Mouse (Mus musculus): ENCODE data around the gene Orm3. TPM values are rescaled to one million over a fixed set of nuclear protein-coding genes. Genes with fewer than 3 reads are reported as not detected.
"Not testable (repeated sequence)": the region's sequence is repeated elsewhere in the genome, so short reads cannot be mapped to it uniquely, and the experiment has no call there.

The Orm3 gene
- polyA plus RNA-seq (2016; fragmentation: Nextera tagmentation; extraction: Ambion mirVana): not detected in 2 replicates

DNA sequence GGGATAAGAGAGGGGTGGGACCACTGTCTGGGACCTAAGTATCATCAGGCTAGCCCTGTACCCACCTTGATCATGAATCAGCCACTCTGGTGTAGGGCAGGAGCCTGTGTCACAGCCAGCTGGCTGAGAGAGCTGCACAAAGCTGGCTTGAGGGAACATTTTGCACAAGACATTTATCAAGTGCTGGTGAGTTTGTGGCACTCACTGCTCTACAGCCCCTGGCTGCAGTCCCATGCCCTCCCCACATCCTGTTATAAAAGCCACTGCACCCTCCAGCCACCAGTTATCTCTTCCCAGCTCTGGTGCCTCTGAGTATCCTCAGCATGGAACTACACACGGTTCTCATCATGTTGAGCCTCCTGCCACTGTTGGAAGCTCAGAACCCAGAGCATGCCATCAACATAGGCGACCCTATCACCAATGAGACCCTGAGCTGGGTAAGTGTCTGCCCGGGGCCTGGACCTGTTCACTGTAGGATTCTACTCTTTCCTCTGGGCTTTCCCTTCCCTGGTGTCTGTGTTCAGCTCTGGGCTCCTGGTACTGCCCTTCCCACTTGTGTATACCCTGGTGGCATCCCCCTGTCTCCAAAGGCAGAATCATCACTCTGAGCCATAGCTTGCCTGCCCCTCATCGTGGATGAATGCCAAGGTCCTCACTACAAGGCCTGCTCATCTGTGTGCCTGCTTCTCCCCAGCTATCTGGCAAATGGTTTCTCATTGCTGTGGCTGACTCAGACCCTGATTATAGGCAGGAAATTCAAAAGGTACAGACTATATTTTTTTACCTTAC lies at the start of gene Orm3:
Orm3 (plus strand) TSS at position 286 of the 789 bp plus-strand sequence.
- Histone ChIP-seq H3K36me3 (no peaks in the 10 kb centered on the region), H3K4me3 (no peak within 1 kb of the TSS), H3K4me1 (no peaks in the 10 kb centered on the region), H3K9me3 (replicated peaks) (no peaks in the 10 kb centered on the region), H3K27ac (replicated peaks) (no peak within 1 kb of the TSS), H3K27me3 (ENCODE audit: low read depth, poor library complexity, severe bottlenecking) (no peaks in the 10 kb centered on the region)
- 89% methylated on average over 4 of the region's 4 CpGs for WGBS
- DNase-seq (ENCODE audit: low spot score): no peak

DNA sequence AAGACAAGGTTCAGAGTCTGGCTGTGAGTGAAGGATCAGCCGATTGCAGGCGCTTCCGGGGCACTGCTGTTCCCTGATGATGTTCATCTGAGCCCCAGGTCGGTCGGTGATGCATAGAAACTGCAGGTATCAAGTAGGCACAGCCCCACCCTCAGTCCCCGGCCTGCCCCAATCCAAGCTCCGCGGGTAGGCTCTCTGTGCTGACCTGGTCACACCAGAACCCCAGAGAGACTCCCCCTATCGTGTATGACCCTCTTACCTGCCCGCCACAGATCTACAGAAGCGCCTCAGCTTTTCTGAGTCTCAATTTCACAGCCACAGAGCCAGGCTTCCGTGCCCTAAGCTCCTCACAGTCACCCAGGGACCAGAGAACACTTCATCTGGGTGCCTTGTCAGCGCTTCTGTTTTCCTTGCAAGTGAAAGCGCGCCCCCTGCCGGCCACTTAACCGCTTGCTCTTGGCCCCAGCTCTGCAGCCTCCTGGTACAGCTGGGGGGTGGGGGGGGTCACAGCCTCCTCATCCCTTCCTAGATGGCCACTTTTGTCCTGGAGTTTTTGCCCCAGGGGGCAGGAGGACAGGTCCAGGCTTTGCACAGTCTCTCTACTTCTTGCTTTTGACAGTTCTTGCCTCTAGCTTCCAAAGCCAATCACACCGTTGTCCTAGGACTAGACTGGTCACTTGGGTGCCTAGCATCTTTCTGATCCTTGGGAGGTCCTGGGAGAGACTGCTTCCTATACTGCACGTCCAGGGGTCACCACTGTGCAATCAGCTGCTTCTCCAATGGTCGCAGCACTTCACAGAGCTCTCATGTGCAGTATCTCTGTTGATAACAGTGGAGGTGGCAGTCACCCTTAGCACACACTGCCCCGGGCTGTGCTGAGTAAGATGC lies 48.5 kb upstream of the Orm3 start:
- Histone ChIP-seq H3K36me3 (no peaks in the 10 kb centered on the region), H3K27me3 (ENCODE audit: low read depth, poor library complexity, severe bottlenecking) (no peaks in the 10 kb centered on the region; the same call in 1 of the 2 replicates), H3K9me3 (replicated peaks) (no peaks in the 10 kb centered on the region), H3K27ac (replicated peaks) (no peak overlapping the region), H3K4me1 (no peaks in the 10 kb centered on the region), H3K4me3 (no peak overlapping the region)
- peak; percentile 88 for DNase-seq (ENCODE audit: low spot score)
- WGBS: 33% methylated on average over 21 of the region's 21 CpGs

DNA sequence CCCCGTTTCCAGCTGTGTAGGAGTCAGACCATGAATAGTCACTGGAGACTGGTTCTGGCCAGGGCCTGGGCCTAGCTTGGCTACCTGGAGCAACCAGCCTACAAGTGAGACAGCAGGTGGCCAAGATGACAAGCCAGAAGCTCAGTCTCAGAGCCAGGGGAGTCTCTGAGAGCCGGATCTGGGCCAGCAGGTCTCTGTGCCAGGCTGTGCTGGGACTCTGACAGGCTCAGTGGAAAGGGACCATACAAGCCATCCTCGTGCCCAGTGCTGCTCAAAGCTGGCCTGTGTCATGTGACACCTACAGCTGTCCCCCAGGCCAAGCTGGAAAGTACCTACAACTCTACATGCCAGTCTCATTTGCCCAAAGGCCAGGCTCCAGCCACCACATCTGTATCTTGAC lies 47.6 kb upstream of the Orm3 start:
- Histone ChIP-seq H3K4me1 (no peaks in the 10 kb centered on the region), H3K4me3 (no peak overlapping the region), H3K36me3 (no peaks in the 10 kb centered on the region), H3K27me3 (ENCODE audit: low read depth, poor library complexity, severe bottlenecking) (no peaks in the 10 kb centered on the region; the same call in 1 of the 2 replicates), H3K27ac (replicated peaks) (no peak overlapping the region), H3K9me3 (replicated peaks) (no peaks in the 10 kb centered on the region)
- 83% methylated on average over 3 of the region's 3 CpGs for WGBS
- no peak for DNase-seq (ENCODE audit: low spot score)

DNA sequence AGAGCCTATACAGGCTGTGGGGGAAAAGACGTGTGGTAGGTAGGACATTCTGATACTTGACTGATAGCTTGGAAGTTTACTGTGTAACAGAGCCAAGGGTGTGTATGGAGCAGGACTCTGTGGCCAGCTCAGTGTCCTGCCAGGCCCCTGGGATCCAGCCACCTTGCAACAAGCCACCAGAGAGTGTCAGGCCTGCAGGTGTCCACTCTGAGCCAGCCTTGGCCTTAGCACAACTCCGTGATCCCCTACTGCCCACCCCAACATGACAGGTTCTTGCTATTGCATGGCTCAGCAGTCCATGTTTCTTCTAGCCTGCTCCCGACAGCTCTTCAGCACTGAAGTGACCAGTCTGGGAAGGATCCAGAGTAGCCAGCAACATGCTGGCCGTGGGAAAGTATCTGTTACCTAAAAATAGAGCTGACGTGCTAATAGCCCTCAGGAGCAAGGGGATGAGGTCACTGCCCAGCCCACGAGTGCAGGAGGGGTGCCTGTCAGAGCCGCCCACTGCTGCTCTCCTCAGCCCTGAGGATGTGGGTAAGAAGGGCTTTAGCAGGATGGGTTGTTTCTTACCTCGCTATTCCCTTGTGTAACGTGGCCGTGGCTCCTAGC lies 45.6 kb upstream of the Orm3 start:
- 74% methylated on average over 10 of the region's 10 CpGs for WGBS
- Histone ChIP-seq H3K9me3 (replicated peaks) (no peaks in the 10 kb centered on the region), H3K27ac (replicated peaks) (no peak overlapping the region), H3K4me1 (no peaks in the 10 kb centered on the region), H3K36me3 (no peaks in the 10 kb centered on the region), H3K4me3 (no peak overlapping the region), H3K27me3 (ENCODE audit: low read depth, poor library complexity, severe bottlenecking) (no peaks in the 10 kb centered on the region; the same call in 1 of the 2 replicates)
- no peak for DNase-seq (ENCODE audit: low spot score)

DNA sequence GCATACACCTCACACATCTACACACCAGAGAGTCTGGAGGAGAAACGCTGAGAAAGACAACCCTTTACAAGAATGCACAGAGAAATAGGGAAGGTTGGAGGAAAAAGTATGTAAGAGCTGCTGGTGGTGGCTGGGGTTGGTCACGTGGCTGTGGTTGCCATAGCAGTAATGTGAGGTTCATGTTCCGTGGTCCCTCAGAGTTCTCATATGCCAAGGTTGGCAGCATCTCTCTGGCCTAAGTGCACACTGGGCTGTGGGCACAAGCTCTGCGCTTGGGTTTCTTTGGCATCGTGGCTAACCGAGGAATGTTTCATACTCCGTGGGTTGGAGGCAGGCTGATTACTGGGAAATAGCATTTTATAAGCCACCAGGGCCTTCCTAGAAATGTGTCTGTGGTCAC lies 44.5 kb upstream of the Orm3 start:
- Histone ChIP-seq H3K27me3 (ENCODE audit: low read depth, poor library complexity, severe bottlenecking) (no peaks in the 10 kb centered on the region; the same call in 1 of the 2 replicates), H3K36me3 (no peaks in the 10 kb centered on the region), H3K4me3 (no peak overlapping the region), H3K27ac (replicated peaks) (no peak overlapping the region), H3K9me3 (replicated peaks) (no peaks in the 10 kb centered on the region), H3K4me1 (no peaks in the 10 kb centered on the region)
- WGBS: 95% methylated on average over 7 of the region's 7 CpGs
- DNase-seq (ENCODE audit: low spot score): no peak

DNA sequence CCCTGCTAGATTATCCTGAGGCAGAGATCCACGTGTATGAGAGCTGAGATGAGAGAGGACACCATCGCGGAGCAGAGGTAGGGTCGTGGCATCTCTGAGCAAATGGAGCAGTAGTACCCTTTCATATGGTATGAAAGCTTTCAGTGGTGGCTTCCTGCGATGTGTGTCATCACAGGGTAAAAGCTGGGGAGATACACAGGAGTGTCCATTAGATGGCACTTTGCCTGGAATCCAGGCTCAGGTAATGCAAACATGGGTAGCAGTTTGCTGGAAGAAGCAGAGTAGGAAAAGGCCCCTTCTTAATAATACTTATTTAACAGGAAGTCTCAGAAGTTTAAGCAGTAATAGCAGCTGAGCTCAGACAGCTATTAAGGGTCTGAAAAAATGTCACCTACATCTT lies 41.9 kb upstream of the Orm3 start:
- Histone ChIP-seq H3K36me3 (no peaks in the 10 kb centered on the region), H3K27me3 (ENCODE audit: low read depth, poor library complexity, severe bottlenecking) (no peaks in the 10 kb centered on the region), H3K9me3 (replicated peaks) (no peaks in the 10 kb centered on the region), H3K27ac (replicated peaks) (no peak overlapping the region), H3K4me3 (no peak overlapping the region), H3K4me1 (no peaks in the 10 kb centered on the region)
- DNase-seq (ENCODE audit: low spot score): no peak
- WGBS: 74% methylated on average over 5 of the region's 5 CpGs

DNA sequence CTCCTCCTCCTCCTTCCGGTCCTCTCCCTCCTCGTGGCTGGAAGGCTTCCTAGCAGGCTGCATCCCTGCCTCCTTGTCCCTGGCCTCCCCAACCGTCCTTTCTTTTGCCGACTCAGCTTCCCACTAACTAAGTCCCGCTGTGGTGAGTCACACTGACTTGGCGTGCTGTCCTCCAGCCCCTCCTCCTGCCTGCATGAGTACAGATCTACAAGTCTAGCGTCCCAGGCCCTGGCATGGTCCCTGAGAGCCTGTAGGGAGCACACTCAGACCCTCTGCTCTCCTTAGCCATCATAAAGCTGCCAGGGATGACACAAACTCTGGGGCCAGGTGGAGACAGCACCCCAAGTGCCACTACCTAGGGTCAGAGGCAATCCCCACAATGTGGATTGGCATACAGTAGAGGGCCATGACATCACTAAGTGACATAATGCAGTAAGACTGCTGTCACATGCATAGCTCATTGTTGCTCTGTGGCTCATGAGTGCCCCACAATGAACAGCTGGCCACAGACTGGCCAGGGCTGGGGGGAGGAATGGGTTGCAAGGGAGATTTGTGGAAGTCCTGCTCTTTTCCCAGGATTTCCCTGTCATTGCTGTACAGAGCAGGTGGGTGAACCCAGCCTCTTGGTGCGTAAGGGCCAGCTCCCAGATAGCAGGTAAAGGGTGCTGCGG lies 39.8 kb upstream of the Orm3 start:
- WGBS: 82% methylated on average over 9 of the region's 9 CpGs
- H3K27ac ChIP-seq (replicated peaks): peak overlapping the region; percentile 9; the same call in 1 of the 2 replicates
- DNase-seq (ENCODE audit: low spot score): no peak
- H3K4me1 ChIP-seq: no peaks in the 10 kb centered on the region
- H3K27me3 ChIP-seq (ENCODE audit: low read depth, poor library complexity, severe bottlenecking): no peaks in the 10 kb centered on the region
- H3K4me3 ChIP-seq: no peak overlapping the region
- H3K36me3 ChIP-seq: 0 out of 2 replicates have a peak, but pooled peaks cover under 1% of the 10 kb centered on the region
- no peaks in the 10 kb centered on the region for H3K9me3 ChIP-seq (replicated peaks)

DNA sequence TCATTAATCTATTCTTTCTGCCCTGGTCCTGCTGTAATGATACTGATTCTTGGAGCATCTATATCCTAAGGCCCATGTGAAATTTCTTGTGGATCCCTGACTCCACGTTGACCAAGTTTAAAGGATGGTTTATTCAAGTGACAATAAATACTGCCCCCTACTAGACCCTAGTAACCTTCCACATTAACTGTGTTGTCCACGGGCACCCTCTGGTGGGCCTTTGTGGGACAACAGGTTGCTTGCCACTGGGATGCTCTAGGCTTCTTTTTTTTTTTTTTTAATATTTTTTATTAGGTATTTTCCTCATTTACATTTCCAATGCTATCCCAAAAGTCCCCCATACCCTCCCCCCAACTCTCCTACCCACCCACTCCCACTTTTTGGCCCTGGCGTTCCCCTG lies 36.4 kb upstream of the Orm3 start:
- H3K27me3 ChIP-seq (ENCODE audit: low read depth, poor library complexity, severe bottlenecking); H3K9me3 ChIP-seq (replicated peaks); H3K27ac ChIP-seq (replicated peaks); H3K4me1 ChIP-seq; H3K4me3 ChIP-seq: not testable (repeated sequence)
- 40% methylated on average over 3 of the region's 3 CpGs for WGBS
- peak; percentile 52 for DNase-seq (ENCODE audit: low spot score)
- peaks cover 26% of the 10 kb centered on the region for H3K36me3 ChIP-seq

DNA sequence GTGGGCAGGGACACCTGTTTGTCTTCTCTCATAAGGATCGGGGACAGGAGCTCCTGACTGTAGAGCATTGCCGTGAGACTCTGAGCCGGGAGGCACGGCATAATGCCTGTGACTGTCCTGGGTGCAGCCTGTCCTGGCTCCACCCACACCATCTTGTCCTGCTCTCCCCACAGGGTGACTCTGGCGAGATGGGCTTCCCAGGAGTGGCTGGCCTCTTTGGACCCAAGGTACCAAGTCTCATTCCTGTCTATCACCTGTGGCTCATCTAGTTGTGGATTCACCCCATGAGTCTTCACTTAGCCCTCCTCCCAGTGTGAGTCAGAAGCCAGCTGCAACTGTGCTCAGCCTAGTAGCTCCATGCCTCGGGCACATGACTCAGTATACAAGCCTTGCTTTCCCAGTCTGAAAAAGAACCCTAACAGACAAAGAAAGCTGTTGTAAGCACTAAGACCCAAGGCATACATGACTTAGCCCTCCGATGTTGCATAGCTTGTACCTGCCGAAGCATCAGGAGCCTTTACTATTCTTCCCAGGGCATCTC lies 32.6 kb upstream of the Orm3 start:
- Histone ChIP-seq H3K27me3 (ENCODE audit: low read depth, poor library complexity, severe bottlenecking) (no peaks in the 10 kb centered on the region), H3K4me1 (no peaks in the 10 kb centered on the region; the same call in 1 of the 2 replicates), H3K9me3 (replicated peaks) (no peaks in the 10 kb centered on the region), H3K36me3 (peaks cover 27% of the 10 kb centered on the region), H3K4me3 (no peak overlapping the region), H3K27ac (replicated peaks) (no peak overlapping the region)
- DNase-seq (ENCODE audit: low spot score): no peak
- WGBS: 85% methylated on average over 8 of the region's 8 CpGs

DNA sequence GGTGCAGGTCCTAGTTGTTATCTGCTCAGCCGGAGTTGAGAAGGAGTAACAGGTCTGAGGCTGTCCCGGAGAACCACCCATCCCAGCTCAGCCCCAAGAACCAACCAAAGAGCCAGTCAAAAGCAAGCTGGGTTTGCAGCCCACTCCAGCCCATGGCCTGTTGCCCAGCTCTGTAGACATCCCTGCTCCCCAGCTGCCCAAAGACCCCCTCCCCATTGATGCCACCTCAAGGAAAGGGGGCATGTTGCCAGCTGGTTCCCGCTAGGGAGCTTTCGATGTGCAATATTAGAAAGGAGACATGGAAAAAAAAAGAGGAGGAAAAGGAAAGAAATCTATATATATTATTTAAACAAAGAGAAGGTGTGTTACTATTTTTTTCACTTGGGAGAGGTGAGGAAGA lies 22.6 kb upstream of the Orm3 start:
- Histone ChIP-seq H3K9me3 (replicated peaks) (no peaks in the 10 kb centered on the region), H3K27me3 (ENCODE audit: low read depth, poor library complexity, severe bottlenecking) (no peaks in the 10 kb centered on the region), H3K36me3 (peaks cover 13% of the 10 kb centered on the region), H3K4me1 (peaks cover 5% of the 10 kb centered on the region; the same call in 1 of the 2 replicates), H3K4me3 (no peak overlapping the region), H3K27ac (replicated peaks) (no peak overlapping the region)
- WGBS: 95% methylated on average over 4 of the region's 4 CpGs
- DNase-seq (ENCODE audit: low spot score): no peak

DNA sequence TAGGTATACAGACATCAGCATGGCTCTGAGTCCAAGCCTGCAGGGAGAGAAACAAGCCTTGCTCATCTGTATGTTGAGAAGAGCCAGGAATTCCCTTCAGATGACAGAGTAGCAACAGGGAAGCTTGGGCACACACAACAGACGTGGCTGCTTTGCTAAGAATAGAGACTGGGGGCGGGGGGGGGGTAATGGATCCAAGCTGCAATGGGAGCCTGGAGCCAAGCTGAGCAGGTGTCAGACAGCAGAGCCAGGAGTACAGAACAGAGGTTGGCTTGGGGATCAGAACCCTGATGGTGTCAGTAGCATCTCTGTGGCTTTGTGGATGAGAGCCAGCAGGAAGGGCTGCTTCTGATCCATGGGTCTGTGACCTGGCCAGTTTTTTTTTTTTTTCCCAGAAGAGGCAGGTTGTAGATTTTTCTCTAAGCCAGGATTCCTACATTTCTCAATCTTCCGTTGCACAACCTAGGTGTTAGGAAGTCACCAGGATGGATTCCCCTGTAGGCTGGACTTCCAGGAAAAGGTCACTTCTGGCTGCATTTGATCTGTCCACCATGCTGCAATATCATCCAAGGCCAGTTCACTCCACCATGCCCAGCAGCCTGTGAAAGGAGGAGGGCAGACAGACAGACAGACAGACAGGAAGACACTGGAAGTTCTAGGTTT lies 17.4 kb upstream of the Orm3 start:
- Histone ChIP-seq H3K27me3 (ENCODE audit: low read depth, poor library complexity, severe bottlenecking) (no peaks in the 10 kb centered on the region), H3K27ac (replicated peaks) (no peak overlapping the region), H3K36me3 (no peaks in the 10 kb centered on the region), H3K4me1 (no peaks in the 10 kb centered on the region), H3K9me3 (replicated peaks) (no peaks in the 10 kb centered on the region), H3K4me3 (no peak overlapping the region)
- DNase-seq (ENCODE audit: low spot score): no peak
- WGBS: 76% methylated on average over 3 of the region's 3 CpGs

Measured in midbrain, embryonic 10.5 days (tissue).